Mouse (Mus musculus): ENCODE data around the gene Slc35b1.

Gene Slc35b1

GRCm38 (mm10) chr11:95366280-95366897 is 18.1 kb upstream of the Slc35b1 start:
- DNase-seq, result no peak

GRCm38 (mm10) chr11:95367011-95367735 is 17.3 kb upstream of the Slc35b1 start:
- no peak for DNase-seq

- no peak for DNase-seq
Observed at GRCm38 (mm10) chr11:95368231-95368823, 16.2 kb upstream of the Slc35b1 start.

GRCm38 (mm10) chr11:95368871-95369270 is 15.6 kb upstream of the Slc35b1 start:
- DNase-seq, result no peak

GRCm38 (mm10) chr11:95369964-95370890 is 14.3 kb upstream of the Slc35b1 start:
- DNase-seq, result no peak

- DNase-seq, result no peak
Observed at GRCm38 (mm10) chr11:95371182-95371581, 13.3 kb upstream of the Slc35b1 start.

- DNase-seq, result no peak
Observed at GRCm38 (mm10) chr11:95378926-95379325, 5.6 kb upstream of the Slc35b1 start.

- no peak for DNase-seq
Observed at GRCm38 (mm10) chr11:95379552-95379951, 4.9 kb upstream of the Slc35b1 start.

GRCm38 (mm10) chr11:95380711-95381110 is 3.8 kb upstream of the Slc35b1 start:
- DNase-seq, result no peak

GRCm38 (mm10) chr11:95381146-95381545 is 3.3 kb upstream of the Slc35b1 start:
- DNase-seq, result no peak

- DNase-seq, result no peak
Observed at GRCm38 (mm10) chr11:95383331-95383986, 1.0 kb upstream of the Slc35b1 start.

- no peak for DNase-seq
Observed at GRCm38 (mm10) chr11:95384004-95384318, 531 bp upstream of the Slc35b1 start.

GRCm38 (mm10) chr11:95384973-95385320 is 455 bp downstream of the Slc35b1 start:
- no peak for DNase-seq

- DNase-seq, result no peak
Observed at GRCm38 (mm10) chr11:95387354-95387753, 2.9 kb downstream of the Slc35b1 start.

GRCm38 (mm10) chr11:95389006-95389405 is 4.5 kb downstream of the Slc35b1 start:
- DNase-seq, result peak in 1 of 2 experiments; percentile 46

- no peak for DNase-seq
Observed at GRCm38 (mm10) chr11:95390420-95390819, 5.9 kb downstream of the Slc35b1 start.

GRCm38 (mm10) chr11:95391201-95391600 is 6.7 kb downstream of the Slc35b1 start:
- DNase-seq, result no peak

- DNase-seq, result peak; percentile 73 to 81
Observed at GRCm38 (mm10) chr11:95391743-95392142, 7.3 kb downstream of the Slc35b1 start.

GRCm38 (mm10) chr11:95392223-95392667 is 7.8 kb downstream of the Slc35b1 start:
- DNase-seq, result peak; percentile 83 to 89

- peak in 1 of 2 experiments; percentile 41 for DNase-seq
Observed at GRCm38 (mm10) chr11:95392708-95393499, 8.4 kb downstream of the Slc35b1 start.

- no peak for DNase-seq
Observed at GRCm38 (mm10) chr11:95393500-95393816, 9.0 kb downstream of the Slc35b1 start.

GRCm38 (mm10) chr11:95394112-95394511 is 9.6 kb downstream of the Slc35b1 start:
- DNase-seq, result peak in 1 of 2 experiments; percentile 32

Measured in cerebellum, adult 18-20 months (tissue).